Mouse (Mus musculus) kidney, adult 2 months (tissue): ENCODE data around the gene Tmprss6. TPM values are rescaled to one million over a fixed set of nuclear protein-coding genes. Genes with fewer than 3 reads are reported as not detected.

ENCODE experiments used
- DNase-seq: peaks from one replicate; pipeline ENCODE4 v3.0.0; 2021
- H3K27ac ChIP-seq: fragments of 200-500 bp; 2 replicates; pipeline ENCODE4 v1.5.1; 2012; ENCODE audit warnings: low read depth, low read length, control low read depth, inconsistent platforms; ENCODE audit not compliant: insufficient read depth
- H3K27me3 ChIP-seq: fragments of 200-500 bp; replicated peaks from 2 replicates; pipeline ENCODE4 v1.6.1; 2012; ENCODE audit warnings: mild to moderate bottlenecking, moderate library complexity, low read length, inconsistent platforms; ENCODE audit not compliant: control insufficient read depth, insufficient read depth
- H3K36me3 ChIP-seq: fragments of 200-500 bp; 2 replicates; pipeline ENCODE4 v1.6.1; 2012; ENCODE audit warnings: mild to moderate bottlenecking, moderate library complexity, low read length, inconsistent platforms; ENCODE audit not compliant: control insufficient read depth, insufficient read depth
- H3K4me1 ChIP-seq: fragments of 200-500 bp; 2 replicates; pipeline ENCODE4 v1.6.1; 2011; ENCODE audit warnings: low read length; ENCODE audit not compliant: control insufficient read depth, insufficient read depth
- H3K4me3 ChIP-seq: fragments of 200-500 bp; 2 replicates; pipeline ENCODE4 v1.5.1; 2011; ENCODE audit warnings: mild to moderate bottlenecking, low read depth, low read length, control low read depth; ENCODE audit not compliant: insufficient read depth
- CTCF ChIP-seq: fragments of 200-500 bp; conservative IDR thresholded peaks from 2 replicates; pipeline ENCODE4 v1.5.1; 2011; ENCODE audit warnings: low read depth, mild to moderate bottlenecking, control low read depth, low read length, moderate library complexity, mixed read lengths; ENCODE audit not compliant: insufficient read depth, insufficient read length
- POLR2A ChIP-seq: fragments of 200-500 bp; IDR thresholded peaks from one replicate; pipeline ENCODE4 v1.6.1; 2011; ENCODE audit warnings: low read depth, low read length, control low read depth
- WGBS: fragments of 180-500 bp; shearing (Covaris S2); methylation state at CpG from one replicate; pipeline ENCODE4 v1.1.7; 2018; 5-methylcytosine and 5-hydroxymethylcytosine counted together
- polyA plus RNA-seq: library from polyadenylated mRNA; depleted of rRNA; stranded (reverse); fragments of >200 nt; gene quantifications from 2 replicates; pipeline ENCODE4 v1.2.3, GENCODE M21; 2012

Gene Tmprss6
- polyA plus RNA-seq, 1 experiment: 2.7 TPM

- no peaks in the 10 kb centered on the region for H3K36me3 ChIP-seq
- DNase-seq: no peak
- no peaks in the 10 kb centered on the region for H3K27me3 ChIP-seq
- no peak for TF ChIP-seq CTCF
- TF ChIP-seq POLR2A: no peak
- H3K4me3 ChIP-seq: no peak overlapping the region
- H3K27ac ChIP-seq: no peak overlapping the region
- no peaks in the 10 kb centered on the region for H3K4me1 ChIP-seq
- WGBS: 69% methylated on average over 4 of the region's 4 CpGs
Measured at GRCm38 (mm10) chr15:78438018-78438394, 30.4 kb downstream of the Tmprss6 start.

GRCm38 (mm10) chr15:78437237-78438017 lies 31.0 kb downstream of the Tmprss6 start:
- H3K27ac ChIP-seq: no peak overlapping the region
- peak; percentile 44 for DNase-seq
- WGBS: 45% methylated on average over 23 of the region's 23 CpGs

GRCm38 (mm10) chr15:78436380-78437192 lies 31.8 kb downstream of the Tmprss6 start:
- no peak overlapping the region for H3K27ac ChIP-seq

More at GRCm38 (mm10) chr15:78437237-78438017, 31.0 kb downstream of the Tmprss6 start:
- H3K27me3 ChIP-seq: no peaks in the 10 kb centered on the region
- H3K4me1 ChIP-seq: no peaks in the 10 kb centered on the region
- TF ChIP-seq CTCF (no peak), POLR2A (no peak)
- no peaks in the 10 kb centered on the region for H3K36me3 ChIP-seq
- no peak overlapping the region for H3K4me3 ChIP-seq

GRCm38 (mm10) chr15:78435681-78436080 lies 32.8 kb downstream of the Tmprss6 start:
- Histone ChIP-seq H3K27ac (no peak overlapping the region), H3K36me3 (no peaks in the 10 kb centered on the region), H3K4me1 (peaks cover 13% of the 10 kb centered on the region; the same call in 1 of the 2 replicates), H3K27me3 (no peaks in the 10 kb centered on the region), H3K4me3 (no peak overlapping the region)
- no peak for DNase-seq
- 85% methylated on average over 11 of the region's 11 CpGs for WGBS
- TF ChIP-seq CTCF (no peak), POLR2A (no peak)

More at GRCm38 (mm10) chr15:78436380-78437192, 31.8 kb downstream of the Tmprss6 start:
- Histone ChIP-seq H3K4me3 (no peak overlapping the region), H3K27me3 (no peaks in the 10 kb centered on the region), H3K36me3 (no peaks in the 10 kb centered on the region), H3K4me1 (peaks cover 4% of the 10 kb centered on the region; the same call in 1 of the 2 replicates)
- peak; percentile 77 for DNase-seq
- no peak for TF ChIP-seq POLR2A
- 0 out of 2 replicates have a peak, but pooled peaks have one; percentile 16 for TF ChIP-seq CTCF
- 29% methylated on average over 32 of the region's 32 CpGs for WGBS

- H3K4me1 ChIP-seq: peaks cover 16% of the 10 kb centered on the region; the same call in 1 of the 2 replicates
- TF ChIP-seq POLR2A: no peak
- TF ChIP-seq CTCF: peak; percentile 60
- peak; percentile 44 for DNase-seq
- 42% methylated on average over 6 of the region's 6 CpGs for WGBS
- no peaks in the 10 kb centered on the region for H3K36me3 ChIP-seq
- no peak overlapping the region for H3K4me3 ChIP-seq
- H3K27ac ChIP-seq: no peak overlapping the region
- no peaks in the 10 kb centered on the region for H3K27me3 ChIP-seq
Measured at GRCm38 (mm10) chr15:78434896-78435520, 33.4 kb downstream of the Tmprss6 start.

- Histone ChIP-seq H3K27me3 (no peaks in the 10 kb centered on the region), H3K27ac (peak overlapping the region; percentile 91), H3K4me1 (peaks cover 24% of the 10 kb centered on the region; the same call in 1 of the 2 replicates), H3K4me3 (no peak overlapping the region), H3K36me3 (no peaks in the 10 kb centered on the region)
- DNase-seq: peak; percentile 92
- 56% methylated on average over 7 of the region's 7 CpGs for WGBS
- no peak for TF ChIP-seq POLR2A
- no peak for TF ChIP-seq CTCF
Measured at GRCm38 (mm10) chr15:78431541-78432121, 36.8 kb downstream of the Tmprss6 start.
